Mouse (Mus musculus) small intestine, adult 10 weeks (tissue): ENCODE data around the gene Olfr198. TPM values are rescaled to one million over a fixed set of nuclear protein-coding genes. Genes with fewer than 3 reads are reported as not detected.

ENCODE experiments used
- polyA plus RNA-seq: library from polyadenylated mRNA; stranded (reverse); fragments of 350-450 nt; fragmentation: Illumina TruSeq; extraction: RNeasy Lipid Tissue Mini Kit (QIAGEN cat#74804); gene quantifications from one replicate; pipeline ENCODE4 v1.2.3, GENCODE M21; 2014; ENCODE audit warnings: low replicate concordance

Gene Olfr198
- polyA plus RNA-seq, result not detected

GRCm38 (mm10) chr16:59203433-59203832 is at the start of gene Olfr198:
Gene Olfr198, minus strand, starts transcription at chr16:59203533.

GRCm38 (mm10) chr16:59219667-59220066 is 16.3 kb upstream of the Olfr198 start, which contains the start of gene Olfr199:
Gene Olfr199, minus strand, starts transcription at chr16:59219767.

GRCm38 (mm10) chr16:59170354-59170753 is 33.0 kb downstream of the Olfr198 start, which contains the start of gene Olfr196:
Gene Olfr196, minus strand, starts transcription at chr16:59170454.

Other genes with a start within 250 kb of the Olfr198 start
- gene Olfr183, start 208.2 kb downstream of the Olfr198 start, polyA plus RNA-seq, result not detected
- gene Olfr186, start 173.2 kb downstream of the Olfr198 start, polyA plus RNA-seq, result not detected
- not detected for gene Olfr187, start 163.8 kb downstream of the Olfr198 start, polyA plus RNA-seq
- gene Olfr190, start 125.5 kb downstream of the Olfr198 start, polyA plus RNA-seq, result not detected
- gene Olfr191, start 113.7 kb downstream of the Olfr198 start, polyA plus RNA-seq, result not detected
- not detected for gene Olfr193, start 91.7 kb downstream of the Olfr198 start, polyA plus RNA-seq
- gene Olfr194, start 82.5 kb downstream of the Olfr198 start, polyA plus RNA-seq, result not detected
- not detected for gene Olfr195, start 56.5 kb downstream of the Olfr198 start, polyA plus RNA-seq
- not detected for gene Olfr196, start 33.1 kb downstream of the Olfr198 start, polyA plus RNA-seq
- not detected for gene Olfr199, start 16.2 kb upstream of the Olfr198 start, polyA plus RNA-seq
- not detected for gene Olfr201, start 69.1 kb upstream of the Olfr198 start, polyA plus RNA-seq
- not detected for gene Olfr202, start 83.3 kb upstream of the Olfr198 start, polyA plus RNA-seq
- not detected for gene Olfr203, start 95.3 kb upstream of the Olfr198 start, polyA plus RNA-seq
- gene Olfr204, start 114.7 kb upstream of the Olfr198 start, polyA plus RNA-seq, result not detected
- not detected for gene Olfr205, start 127.6 kb upstream of the Olfr198 start, polyA plus RNA-seq
- not detected for gene Olfr206, start 145.7 kb upstream of the Olfr198 start, polyA plus RNA-seq
- gene Olfr209, start 160.5 kb upstream of the Olfr198 start, polyA plus RNA-seq, result not detected
- not detected for gene Gabrr3, start 203.8 kb upstream of the Olfr198 start, polyA plus RNA-seq